Mouse (Mus musculus) testis, adult 2 months (tissue): ENCODE measurements around the gene Nfic. TPM values are rescaled to one million over a fixed set of nuclear protein-coding genes. Genes with fewer than 3 reads are reported as not detected.

Source experiments
- H3K27ac ChIP-seq: fragments of 200-500 bp; 2 replicates; pipeline ENCODE4 v1.5.1; 2012; ENCODE audit warnings: low read depth, low read length; ENCODE audit not compliant: control insufficient read depth, insufficient read depth
- H3K27me3 ChIP-seq: fragments of 200-500 bp; 2 replicates; pipeline ENCODE4 v1.6.1; 2012; ENCODE audit warnings: mild to moderate bottlenecking, low read length, moderate library complexity; ENCODE audit not compliant: control insufficient read depth, insufficient read depth
- H3K36me3 ChIP-seq: fragments of 200-500 bp; 2 replicates; pipeline ENCODE4 v1.6.1; 2012; ENCODE audit warnings: mild to moderate bottlenecking, low read length; ENCODE audit not compliant: control insufficient read depth, insufficient read depth
- H3K4me1 ChIP-seq: fragments of 200-500 bp; 2 replicates; pipeline ENCODE4 v1.6.1; 2012; ENCODE audit warnings: low read length; ENCODE audit not compliant: control insufficient read depth, insufficient read depth
- H3K4me3 ChIP-seq: fragments of 200-500 bp; 2 replicates; pipeline ENCODE4 v1.5.1; 2012; ENCODE audit warnings: low read depth, mild to moderate bottlenecking, low read length, moderate library complexity, mixed read lengths; ENCODE audit not compliant: control insufficient read depth
- CTCF ChIP-seq: fragments of 200-500 bp; IDR thresholded peaks from 2 replicates; pipeline ENCODE4 v1.5.1; 2012; ENCODE audit warnings: low read depth, mild to moderate bottlenecking, inconsistent platforms, low read length, moderate library complexity; ENCODE audit not compliant: control insufficient read depth, insufficient read depth, insufficient replicate concordance
- POLR2A ChIP-seq: fragments of 200-500 bp; IDR thresholded peaks from 2 replicates; pipeline ENCODE4 v1.6.1; 2012; ENCODE audit warnings: low read depth, mild to moderate bottlenecking, inconsistent platforms, low read length, moderate library complexity; ENCODE audit not compliant: control insufficient read depth
- polyA plus RNA-seq: library from polyadenylated mRNA; depleted of rRNA; stranded (reverse); fragments of >200 nt; gene quantifications from 2 replicates; pipeline ENCODE4 v1.2.3, GENCODE M21; 2012

Gene Nfic
- polyA plus RNA-seq, 1 experiment: 9.9 TPM

GRCm38 (mm10) chr10:81423476-81424245, 31.8 kb downstream of the Nfic start:
- no peaks in the 10 kb centered on the region for H3K36me3 ChIP-seq
- TF ChIP-seq POLR2A (no peak), CTCF (no peak)
- H3K4me3 ChIP-seq: no peak overlapping the region
- no peak overlapping the region for H3K27ac ChIP-seq
- peaks cover 21% of the 10 kb centered on the region for H3K4me1 ChIP-seq
- H3K27me3 ChIP-seq: no peaks in the 10 kb centered on the region

- no peaks in the 10 kb centered on the region for H3K27me3 ChIP-seq
These were observed 32.7 kb downstream of the Nfic start for GRCm38 (mm10) chr10:81422661-81423217.

GRCm38 (mm10) chr10:81422191-81422590, 33.2 kb downstream of the Nfic start:
- no peaks in the 10 kb centered on the region for H3K27me3 ChIP-seq
- H3K4me1 ChIP-seq: peaks cover 23% of the 10 kb centered on the region
- H3K27ac ChIP-seq: no peak overlapping the region; the same call in 1 of the 2 replicates
- no peaks in the 10 kb centered on the region for H3K36me3 ChIP-seq
- no peak; the same call in 1 of the 2 replicates for TF ChIP-seq POLR2A
- TF ChIP-seq CTCF: no peak
- no peak overlapping the region for H3K4me3 ChIP-seq

More at GRCm38 (mm10) chr10:81422661-81423217, 32.7 kb downstream of the Nfic start:
- Histone ChIP-seq H3K27ac (no peak overlapping the region; the same call in 1 of the 2 replicates), H3K36me3 (no peaks in the 10 kb centered on the region), H3K4me3 (no peak overlapping the region), H3K4me1 (peaks cover 21% of the 10 kb centered on the region)
- TF ChIP-seq CTCF (no peak), POLR2A (no peak)

- Histone ChIP-seq H3K4me1 (peaks cover 23% of the 10 kb centered on the region), H3K27ac (no peak overlapping the region), H3K27me3 (no peaks in the 10 kb centered on the region), H3K36me3 (no peaks in the 10 kb centered on the region), H3K4me3 (no peak overlapping the region)
- TF ChIP-seq CTCF: no peak
- no peak for TF ChIP-seq POLR2A
These were observed 33.7 kb downstream of the Nfic start for GRCm38 (mm10) chr10:81421797-81422100.

- Histone ChIP-seq H3K27ac (no peak overlapping the region), H3K4me3 (peak overlapping the region; percentile 78), H3K4me1 (peaks cover 26% of the 10 kb centered on the region), H3K36me3 (no peaks in the 10 kb centered on the region), H3K27me3 (no peaks in the 10 kb centered on the region)
- no peak for TF ChIP-seq CTCF
- no peak for TF ChIP-seq POLR2A
These were observed 34.2 kb downstream of the Nfic start for GRCm38 (mm10) chr10:81421041-81421796.

GRCm38 (mm10) chr10:81420191-81420767, 35.2 kb downstream of the Nfic start:
- no peaks in the 10 kb centered on the region for H3K27me3 ChIP-seq
- no peaks in the 10 kb centered on the region for H3K36me3 ChIP-seq
- peak overlapping the region; percentile 48; the same call in 1 of the 2 replicates for H3K27ac ChIP-seq
- no peak for TF ChIP-seq POLR2A
- no peak for TF ChIP-seq CTCF
- peak overlapping the region; percentile 78 for H3K4me3 ChIP-seq
- peaks cover 31% of the 10 kb centered on the region for H3K4me1 ChIP-seq
